Mouse (Mus musculus) heart, adult 2 months (tissue): ENCODE results near the gene Nrd1.

Experiments used
- CTCF ChIP-seq: fragments of 200-600 bp; IDR thresholded peaks from 2 replicates; pipeline ENCODE4 v1.8.1; 2022; ENCODE audit warnings: antibody characterized with exemption, mild to moderate bottlenecking, moderate library complexity
- EP300 ChIP-seq: fragments of 200-500 bp; IDR thresholded peaks from 2 replicates; pipeline ENCODE4 v1.6.1; 2011; ENCODE audit warnings: low read depth, low read length, control low read depth; ENCODE audit not compliant: insufficient read depth
- POLR2A ChIP-seq: fragments of 200-500 bp; IDR thresholded peaks from 2 replicates; pipeline ENCODE4 v1.6.1; 2011; ENCODE audit warnings: mild to moderate bottlenecking, low read depth, low read length, control low read depth; ENCODE audit not compliant: insufficient read depth

GRCm38 (mm10) chr4:109073296-109073695 lies 72.8 kb downstream of the Nrd1 start:
- no peak for TF ChIP-seq CTCF
- TF ChIP-seq POLR2A: no peak
- TF ChIP-seq EP300: no peak
